Mouse (Mus musculus): Measurements from ENCODE around the gene Tmem169.

GRCm38 (mm10) chr1:72295746-72296145, 11.6 kb downstream of the Tmem169 start:
- TF ChIP-seq CTCF (IDR thresholded peaks at IDR 0.05; ENCODE audit: borderline replicate concordance, insufficient read depth, low read length) (no peak), POLR2A (IDR thresholded peaks at IDR 0.05; ENCODE audit: low read depth, low read length) (no peak)

Data from embryonic fibroblast, embryonic 13.5 days (primary cell).